Mouse (Mus musculus): ENCODE measurements around the gene Vegfa. TPM values are rescaled to one million over a fixed set of nuclear protein-coding genes. Genes with fewer than 3 reads are reported as not detected.

Gene Vegfa
- polyA plus RNA-seq, 1 experiment = 92.9 TPM

DNA sequence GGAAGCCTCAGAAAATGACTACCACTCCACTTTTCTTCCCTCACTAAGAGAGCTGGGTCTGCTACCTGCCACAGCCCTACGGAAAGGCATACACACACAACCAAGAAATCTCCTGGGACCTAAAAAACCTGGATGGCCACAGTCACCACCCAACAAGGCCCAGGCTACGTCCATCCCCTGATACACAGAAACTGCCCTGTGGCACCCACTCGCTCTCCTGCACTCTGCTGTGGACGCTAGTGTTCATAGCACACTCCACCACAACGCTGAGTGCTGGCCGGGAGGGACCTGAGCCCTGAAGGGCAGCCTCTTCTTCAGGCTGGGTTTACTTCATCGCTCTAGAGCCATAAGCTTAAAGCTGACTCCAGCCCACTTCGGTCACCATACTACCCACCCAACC lies 8.6 kb downstream of the Vegfa start:
- H3K27ac ChIP-seq (ENCODE audit: insufficient read depth, low read length) = no peak overlapping the region
- no peak overlapping the region for H3K4me3 ChIP-seq (ENCODE audit: extremely low read depth, insufficient read depth, insufficient read length)
- WGBS = 94% methylated on average over 8 of the region's 8 CpGs
- no peak for DNase-seq (ENCODE audit: low read depth in 1 of 2, low spot score in 2 of 2)
- TF ChIP-seq POLR2A (IDR thresholded peaks at IDR 0.05; ENCODE audit: low read depth, low read length) = no peak
- no peak for TF ChIP-seq CTCF (IDR thresholded peaks at IDR 0.05; ENCODE audit: extremely low read depth, insufficient read depth, insufficient read length, insufficient replicate concordance)
- no peaks in the 10 kb centered on the region for H3K27me3 ChIP-seq (ENCODE audit: control insufficient read depth, insufficient read depth, low read length)
- H3K36me3 ChIP-seq (ENCODE audit: control insufficient read depth, insufficient read depth, low read length) = no peaks in the 10 kb centered on the region
- peaks cover 5% of the 10 kb centered on the region; the same call in 1 of the 2 replicates for H3K4me1 ChIP-seq (ENCODE audit: control insufficient read depth, insufficient read depth, insufficient read length)

DNA sequence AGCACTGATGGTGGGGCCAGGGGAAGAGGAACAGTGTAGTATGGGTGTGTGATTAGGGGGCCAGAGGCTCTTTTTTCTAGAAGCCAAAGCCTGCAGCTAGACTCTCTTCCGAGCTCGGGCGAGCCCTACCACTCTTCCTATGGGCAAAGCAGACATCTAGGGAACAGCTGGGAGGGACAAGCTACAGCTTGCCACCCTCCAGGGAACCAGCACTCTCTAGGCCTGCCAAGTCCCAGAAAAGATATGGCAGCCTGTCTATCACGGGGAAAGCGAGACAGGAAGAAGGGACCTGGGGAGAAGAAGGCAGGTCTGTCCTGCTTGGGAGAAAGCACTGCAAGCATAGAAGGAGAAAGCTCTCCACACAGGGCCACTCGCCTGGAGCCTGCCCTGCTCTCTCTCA lies 9.2 kb downstream of the Vegfa start:
- Histone ChIP-seq H3K27me3 (ENCODE audit: control insufficient read depth, insufficient read depth, low read length) (no peaks in the 10 kb centered on the region), H3K27ac (ENCODE audit: insufficient read depth, low read length) (no peak overlapping the region), H3K36me3 (ENCODE audit: control insufficient read depth, insufficient read depth, low read length) (no peaks in the 10 kb centered on the region), H3K4me1 (ENCODE audit: control insufficient read depth, insufficient read depth, insufficient read length) (peaks cover 5% of the 10 kb centered on the region; the same call in 1 of the 2 replicates), H3K4me3 (ENCODE audit: extremely low read depth, insufficient read depth, insufficient read length) (no peak overlapping the region)
- WGBS = 82% methylated on average over 6 of the region's 6 CpGs
- no peak for TF ChIP-seq POLR2A (IDR thresholded peaks at IDR 0.05; ENCODE audit: low read depth, low read length)
- TF ChIP-seq CTCF (IDR thresholded peaks at IDR 0.05; ENCODE audit: extremely low read depth, insufficient read depth, insufficient read length, insufficient replicate concordance) = no peak
- DNase-seq (ENCODE audit: low read depth in 1 of 2, low spot score in 2 of 2) = no peak

- TF ChIP-seq POLR2A (IDR thresholded peaks at IDR 0.05; ENCODE audit: low read depth, low read length) (no peak), CTCF (IDR thresholded peaks at IDR 0.05; ENCODE audit: extremely low read depth, insufficient read depth, insufficient read length, insufficient replicate concordance) (no peak)
- Histone ChIP-seq H3K36me3 (ENCODE audit: control insufficient read depth, insufficient read depth, low read length) (0 out of 2 replicates have a peak, but pooled peaks cover 1% of the 10 kb centered on the region), H3K4me1 (ENCODE audit: control insufficient read depth, insufficient read depth, insufficient read length) (peaks cover 5% of the 10 kb centered on the region; the same call in 1 of the 2 replicates), H3K27me3 (ENCODE audit: control insufficient read depth, insufficient read depth, low read length) (no peaks in the 10 kb centered on the region), H3K4me3 (ENCODE audit: extremely low read depth, insufficient read depth, insufficient read length) (no peak overlapping the region), H3K27ac (ENCODE audit: insufficient read depth, low read length) (no peak overlapping the region)
- DNase-seq (ENCODE audit: low read depth in 1 of 2, low spot score in 2 of 2) = no peak
- 67% methylated on average over 4 of the region's 4 CpGs for WGBS
Observed at GRCm38 (mm10) chr17:46022427-46022826, 9.7 kb downstream of the Vegfa start.

- no peak overlapping the region for H3K27ac ChIP-seq (ENCODE audit: insufficient read depth, low read length)
- H3K4me1 ChIP-seq (ENCODE audit: control insufficient read depth, insufficient read depth, insufficient read length) = peaks cover 5% of the 10 kb centered on the region; the same call in 1 of the 2 replicates
- 0 out of 2 replicates have a peak, but pooled peaks cover 1% of the 10 kb centered on the region for H3K36me3 ChIP-seq (ENCODE audit: control insufficient read depth, insufficient read depth, low read length)
- no peak overlapping the region for H3K4me3 ChIP-seq (ENCODE audit: extremely low read depth, insufficient read depth, insufficient read length)
- no peak for DNase-seq (ENCODE audit: low read depth in 1 of 2, low spot score in 2 of 2)
- TF ChIP-seq CTCF (IDR thresholded peaks at IDR 0.05; ENCODE audit: extremely low read depth, insufficient read depth, insufficient read length, insufficient replicate concordance) = no peak
- no peak for TF ChIP-seq POLR2A (IDR thresholded peaks at IDR 0.05; ENCODE audit: low read depth, low read length)
- WGBS = 95% methylated on average over 9 of the region's 9 CpGs
- no peaks in the 10 kb centered on the region for H3K27me3 ChIP-seq (ENCODE audit: control insufficient read depth, insufficient read depth, low read length)
Observed at GRCm38 (mm10) chr17:46021760-46022159, 10.4 kb downstream of the Vegfa start.

DNA sequence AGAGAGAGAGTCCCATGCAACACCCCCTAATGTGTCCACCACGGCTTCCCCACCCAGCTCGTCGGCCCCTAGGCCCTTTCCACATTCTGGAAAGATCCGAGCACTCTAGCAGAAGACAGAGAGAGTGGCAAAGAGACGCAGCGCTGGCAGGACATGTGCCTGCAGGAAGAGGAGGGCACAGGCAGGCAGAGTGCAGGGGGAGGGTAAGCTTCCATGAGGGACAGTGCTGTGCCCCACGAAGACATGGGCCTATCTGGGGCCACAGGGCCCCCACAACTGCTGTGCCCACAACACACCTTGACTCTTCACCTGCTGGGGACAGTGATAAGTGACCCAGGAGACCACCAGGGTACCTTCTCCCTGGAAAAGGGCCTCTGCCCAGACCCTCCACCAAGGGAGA lies 11.0 kb downstream of the Vegfa start:
- Histone ChIP-seq H3K27me3 (ENCODE audit: control insufficient read depth, insufficient read depth, low read length) (no peaks in the 10 kb centered on the region), H3K4me3 (ENCODE audit: extremely low read depth, insufficient read depth, insufficient read length) (no peak overlapping the region), H3K27ac (ENCODE audit: insufficient read depth, low read length) (no peak overlapping the region), H3K4me1 (ENCODE audit: control insufficient read depth, insufficient read depth, insufficient read length) (peaks cover 5% of the 10 kb centered on the region; the same call in 1 of the 2 replicates), H3K36me3 (ENCODE audit: control insufficient read depth, insufficient read depth, low read length) (0 out of 2 replicates have a peak, but pooled peaks cover 1% of the 10 kb centered on the region)
- WGBS = 95% methylated on average over 7 of the region's 7 CpGs
- no peak for DNase-seq (ENCODE audit: low read depth in 1 of 2, low spot score in 2 of 2)
- TF ChIP-seq POLR2A (IDR thresholded peaks at IDR 0.05; ENCODE audit: low read depth, low read length) (no peak), CTCF (IDR thresholded peaks at IDR 0.05; ENCODE audit: extremely low read depth, insufficient read depth, insufficient read length, insufficient replicate concordance) (no peak)

DNA sequence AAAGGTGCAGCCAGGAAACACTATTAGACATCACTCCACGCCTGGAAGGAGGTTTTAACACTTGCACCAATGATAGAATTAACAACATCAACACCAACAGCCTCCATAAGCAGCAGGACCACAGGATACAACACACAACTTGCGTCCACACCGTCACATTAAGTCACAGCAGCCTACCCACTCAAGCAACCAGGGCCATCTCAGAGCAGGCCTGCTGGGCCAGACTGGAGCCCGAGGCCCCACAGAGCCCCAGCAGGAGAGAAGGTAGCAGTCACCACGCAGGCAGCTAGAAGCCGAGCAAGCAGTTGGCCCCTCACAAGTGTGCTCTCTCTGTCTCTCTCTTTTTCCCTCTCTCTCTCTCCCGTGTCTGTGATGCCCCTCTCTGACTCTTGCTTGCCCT lies 11.6 kb downstream of the Vegfa start:
- Histone ChIP-seq H3K36me3 (ENCODE audit: control insufficient read depth, insufficient read depth, low read length) (0 out of 2 replicates have a peak, but pooled peaks cover 1% of the 10 kb centered on the region), H3K27ac (ENCODE audit: insufficient read depth, low read length) (no peak overlapping the region), H3K27me3 (ENCODE audit: control insufficient read depth, insufficient read depth, low read length) (no peaks in the 10 kb centered on the region), H3K4me3 (ENCODE audit: extremely low read depth, insufficient read depth, insufficient read length) (no peak overlapping the region), H3K4me1 (ENCODE audit: control insufficient read depth, insufficient read depth, insufficient read length) (peaks cover 5% of the 10 kb centered on the region; the same call in 1 of the 2 replicates)
- TF ChIP-seq POLR2A (IDR thresholded peaks at IDR 0.05; ENCODE audit: low read depth, low read length) (no peak), CTCF (IDR thresholded peaks at IDR 0.05; ENCODE audit: extremely low read depth, insufficient read depth, insufficient read length, insufficient replicate concordance) (no peak)
- 89% methylated on average over 7 of the region's 7 CpGs for WGBS
- no peak for DNase-seq (ENCODE audit: low read depth in 1 of 2, low spot score in 2 of 2)

DNA sequence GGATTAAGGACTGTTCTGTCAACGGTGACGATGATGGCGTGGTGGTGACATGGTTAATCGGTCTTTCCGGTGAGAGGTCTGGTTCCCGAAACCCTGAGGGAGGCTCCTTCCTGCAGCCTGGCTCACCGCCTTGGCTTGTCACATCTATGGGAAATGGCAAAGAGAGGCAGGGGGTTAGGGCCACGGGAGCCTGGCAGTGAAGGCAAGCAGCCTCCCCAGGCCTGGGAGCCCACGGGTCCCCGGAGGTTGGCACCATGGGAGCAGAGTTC lies 13.5 kb downstream of the Vegfa start:
- no peak for TF ChIP-seq CTCF (IDR thresholded peaks at IDR 0.05; ENCODE audit: extremely low read depth, insufficient read depth, insufficient read length, insufficient replicate concordance)
- TF ChIP-seq POLR2A (IDR thresholded peaks at IDR 0.05; ENCODE audit: low read depth, low read length) = no peak
- Histone ChIP-seq H3K27me3 (ENCODE audit: control insufficient read depth, insufficient read depth, low read length) (no peaks in the 10 kb centered on the region), H3K4me1 (ENCODE audit: control insufficient read depth, insufficient read depth, insufficient read length) (peaks cover 5% of the 10 kb centered on the region; the same call in 1 of the 2 replicates), H3K4me3 (ENCODE audit: extremely low read depth, insufficient read depth, insufficient read length) (no peak overlapping the region), H3K27ac (ENCODE audit: insufficient read depth, low read length) (no peak overlapping the region), H3K36me3 (ENCODE audit: control insufficient read depth, insufficient read depth, low read length) (0 out of 2 replicates have a peak, but pooled peaks cover 1% of the 10 kb centered on the region)
- no peak for DNase-seq (ENCODE audit: low read depth in 1 of 2, low spot score in 2 of 2)
- WGBS = 95% methylated on average over 10 of the region's 10 CpGs

Data from spleen, adult 2 months (tissue).